Mouse (Mus musculus) thymus, postnatal 25 days (tissue): ENCODE data around the gene Tubg1.
"Not testable (repeated sequence)": the region's sequence is repeated elsewhere in the genome, so short reads cannot be mapped to it uniquely, and the experiment has no call there.

Experiments
- DNase-seq: peaks from one replicate; pipeline ENCODE4 v3.0.0; 2022

Gene Tubg1

GRCm38 (mm10) chr11:101103011-101103410 is 16.7 kb upstream of the Tubg1 start:
- DNase-seq: no peak

GRCm38 (mm10) chr11:101109351-101109750 is 10.4 kb upstream of the Tubg1 start:
- DNase-seq: no peak

- no peak for DNase-seq
These were observed 9.0 kb upstream of the Tubg1 start for GRCm38 (mm10) chr11:101110708-101111107.

- no peak for DNase-seq
These were observed 8.6 kb upstream of the Tubg1 start for GRCm38 (mm10) chr11:101111178-101111577.

GRCm38 (mm10) chr11:101112186-101112585 is 7.6 kb upstream of the Tubg1 start:
- no peak for DNase-seq

- DNase-seq: no peak
These were observed 4.2 kb upstream of the Tubg1 start for GRCm38 (mm10) chr11:101115564-101115963.

- DNase-seq: no peak
These were observed 1.6 kb upstream of the Tubg1 start for GRCm38 (mm10) chr11:101118105-101118504.

- peak; percentile 33 for DNase-seq
These were observed 492 bp upstream of the Tubg1 start for GRCm38 (mm10) chr11:101119131-101119760.

GRCm38 (mm10) chr11:101120545-101121188 is 929 bp downstream of the Tubg1 start:
- no peak for DNase-seq

GRCm38 (mm10) chr11:101124494-101124893 is 4.8 kb downstream of the Tubg1 start:
- DNase-seq: not testable (repeated sequence)

GRCm38 (mm10) chr11:101125008-101125407 is 5.3 kb downstream of the Tubg1 start:
- DNase-seq: not testable (repeated sequence)

GRCm38 (mm10) chr11:101127075-101127474 is 7.3 kb downstream of the Tubg1 start:
- peak; percentile 12 for DNase-seq

GRCm38 (mm10) chr11:101128996-101129577 is 9.3 kb downstream of the Tubg1 start:
- no peak for DNase-seq

GRCm38 (mm10) chr11:101130056-101130756 is 10.5 kb downstream of the Tubg1 start:
- DNase-seq: no peak

GRCm38 (mm10) chr11:101131187-101131586 is 11.4 kb downstream of the Tubg1 start:
- DNase-seq: no peak

- DNase-seq: no peak
These were observed 12.0 kb downstream of the Tubg1 start for GRCm38 (mm10) chr11:101131701-101132100.

GRCm38 (mm10) chr11:101133037-101133436 is 13.3 kb downstream of the Tubg1 start:
- DNase-seq: no peak

- DNase-seq: no peak
These were observed 14.6 kb downstream of the Tubg1 start for GRCm38 (mm10) chr11:101134217-101134865.

- DNase-seq: no peak
These were observed 17.3 kb downstream of the Tubg1 start for GRCm38 (mm10) chr11:101137000-101137399.

GRCm38 (mm10) chr11:101138536-101139181 is 18.9 kb downstream of the Tubg1 start:
- DNase-seq: no peak

GRCm38 (mm10) chr11:101140164-101140819 is 20.6 kb downstream of the Tubg1 start:
- no peak for DNase-seq

GRCm38 (mm10) chr11:101141088-101141487 is 21.4 kb downstream of the Tubg1 start:
- no peak for DNase-seq
